Mouse (Mus musculus) heart, embryonic 13.5 days (tissue): ENCODE data around the gene Gnai2. TPM values are rescaled to one million over a fixed set of nuclear protein-coding genes. Genes with fewer than 3 reads are reported as not detected.

Source experiments
- ATAC-seq: fragments of 200-750 bp; cut with Nextera tagmentation; 2 replicates; pipeline ENCODE4 v1.8.0; 2017; ENCODE audit warnings: moderate TSS enrichment; ENCODE audit not compliant: insufficient number of reproducible peaks, low FRiP score, low TSS enrichment; ENCODE audit errors: extremely low read depth
- H3K27ac ChIP-seq: fragments of 300-500 bp; sonication (generic); replicated peaks from 2 replicates; pipeline ENCODE4 v1.5.1; 2015; ENCODE audit warnings: moderate library complexity, mild to moderate bottlenecking, inconsistent platforms
- H3K27me3 ChIP-seq: fragments of 300-500 bp; sonication (generic); replicated peaks from 2 replicates; pipeline ENCODE4 v1.6.1; 2015; ENCODE audit warnings: mild to moderate bottlenecking, inconsistent platforms
- H3K36me3 ChIP-seq: fragments of 300-500 bp; sonication (generic); 2 replicates; pipeline ENCODE4 v1.6.1; 2015; ENCODE audit warnings: mild to moderate bottlenecking, inconsistent platforms
- H3K4me1 ChIP-seq: fragments of 300-500 bp; sonication (generic); 2 replicates; pipeline ENCODE4 v1.6.1; 2015; ENCODE audit warnings: inconsistent platforms
- H3K4me2 ChIP-seq: fragments of 300-500 bp; sonication (generic); 2 replicates; pipeline ENCODE4 v1.6.1; 2015; ENCODE audit warnings: inconsistent platforms, mild to moderate bottlenecking, moderate library complexity
- H3K4me3 ChIP-seq: fragments of 300-500 bp; sonication (generic); 2 replicates; pipeline ENCODE4 v1.5.1; 2015; ENCODE audit warnings: moderate library complexity, mild to moderate bottlenecking, inconsistent platforms
- H3K9ac ChIP-seq: fragments of 300-500 bp; sonication (generic); 2 replicates; pipeline ENCODE4 v1.6.1; 2015; ENCODE audit warnings: inconsistent platforms, mild to moderate bottlenecking, moderate library complexity
- H3K9me3 ChIP-seq: fragments of 300-500 bp; sonication (generic); 2 replicates; pipeline ENCODE4 v1.6.1; 2016; ENCODE audit warnings: inconsistent platforms
- whole genome bisulfite sequencing: fragments of 180-500 bp; shearing (Covaris S2); methylation state at CpG from one replicate; pipeline ENCODE4 v1.1.7; 2015; ENCODE audit warnings: mixed read lengths; 5-methylcytosine and 5-hydroxymethylcytosine counted together
- polyA plus RNA-seq: library from polyadenylated mRNA; unstranded; fragments of >200 nt; fragmentation: Nextera tagmentation; extraction: Ambion mirVana; gene quantifications from 2 replicates; pipeline ENCODE4 v1.2.1, GENCODE M21; 2015

The Gnai2 gene
- polyA plus RNA-seq, 1 experiment from 2014 or later: 387 TPM

- WGBS: 81% methylated on average over 9 of the region's 9 CpGs
- no peak for ATAC-seq
- H3K9ac ChIP-seq: no peak within 1 kb of the TSS
- no peaks in the 10 kb centered on the region for H3K9me3 ChIP-seq
- H3K4me3 ChIP-seq: no peak within 1 kb of the TSS
- no peak within 1 kb of the TSS for H3K4me2 ChIP-seq
- peaks cover 49% of the 10 kb centered on the region for H3K4me1 ChIP-seq
- H3K36me3 ChIP-seq: no peaks in the 10 kb centered on the region
- H3K27ac ChIP-seq: no peak within 1 kb of the TSS
- H3K27me3 ChIP-seq: peaks cover 46% of the 10 kb centered on the region
Observed at GRCm38 (mm10) chr9:107669480-107669945, 34.3 kb upstream of the Gnai2 start, which contains the start of gene Slc38a3. Gene Slc38a3 (minus strand): TSS chr9:107669530.

GRCm38 (mm10) chr9:107668916-107669315, 33.7 kb upstream of the Gnai2 start:
- Histone ChIP-seq H3K9me3 (no peaks in the 10 kb centered on the region), H3K4me3 (no peak overlapping the region), H3K4me2 (no peak overlapping the region), H3K27ac (no peak overlapping the region), H3K36me3 (no peaks in the 10 kb centered on the region), H3K9ac (no peak overlapping the region), H3K4me1 (peaks cover 49% of the 10 kb centered on the region), H3K27me3 (peaks cover 40% of the 10 kb centered on the region)
- 54% methylated on average over 3 of the region's 3 CpGs for WGBS
- no peak for ATAC-seq

GRCm38 (mm10) chr9:107668011-107668410, 32.8 kb upstream of the Gnai2 start:
- no peak for ATAC-seq
- Histone ChIP-seq H3K9me3 (no peaks in the 10 kb centered on the region), H3K9ac (peak overlapping the region; percentile 81), H3K36me3 (no peaks in the 10 kb centered on the region), H3K27me3 (peaks cover 40% of the 10 kb centered on the region), H3K4me3 (no peak overlapping the region), H3K4me2 (peak overlapping the region; percentile 97), H3K4me1 (peaks cover 49% of the 10 kb centered on the region), H3K27ac (no peak overlapping the region)
- 29% methylated on average over 8 of the region's 8 CpGs for WGBS

GRCm38 (mm10) chr9:107667219-107667618, 32.1 kb upstream of the Gnai2 start:
- Histone ChIP-seq H3K27ac (no peak overlapping the region), H3K4me1 (peaks cover 49% of the 10 kb centered on the region), H3K36me3 (no peaks in the 10 kb centered on the region), H3K9ac (peak overlapping the region; percentile 81), H3K27me3 (peaks cover 46% of the 10 kb centered on the region), H3K4me3 (peak overlapping the region; percentile 57), H3K9me3 (no peaks in the 10 kb centered on the region), H3K4me2 (peak overlapping the region; percentile 97)
- WGBS: under 1% methylated on average over 24 of the region's 24 CpGs
- ATAC-seq: peak; percentile 60

GRCm38 (mm10) chr9:107666751-107667205, 31.6 kb upstream of the Gnai2 start:
- Histone ChIP-seq H3K4me1 (peaks cover 49% of the 10 kb centered on the region), H3K27me3 (peaks cover 51% of the 10 kb centered on the region), H3K36me3 (no peaks in the 10 kb centered on the region), H3K4me3 (peak overlapping the region; percentile 57), H3K27ac (no peak overlapping the region), H3K9me3 (no peaks in the 10 kb centered on the region), H3K4me2 (peak overlapping the region; percentile 97), H3K9ac (peak overlapping the region; percentile 81)
- ATAC-seq: 0 out of 2 replicates have a peak, but pooled peaks have one; percentile 5
- under 1% methylated on average over 30 of the region's 30 CpGs for WGBS

GRCm38 (mm10) chr9:107665308-107665707, 30.1 kb upstream of the Gnai2 start:
- Histone ChIP-seq H3K9me3 (no peaks in the 10 kb centered on the region), H3K9ac (no peak overlapping the region), H3K27ac (no peak overlapping the region), H3K4me3 (no peak overlapping the region), H3K36me3 (no peaks in the 10 kb centered on the region), H3K4me1 (peaks cover 44% of the 10 kb centered on the region), H3K4me2 (no peak overlapping the region), H3K27me3 (peaks cover 52% of the 10 kb centered on the region)
- no peak for ATAC-seq
- WGBS: 78% methylated on average over 7 of the region's 7 CpGs

GRCm38 (mm10) chr9:107663525-107663924, 28.4 kb upstream of the Gnai2 start:
- WGBS: 66% methylated on average over 9 of the region's 9 CpGs
- Histone ChIP-seq H3K36me3 (no peaks in the 10 kb centered on the region), H3K27ac (no peak overlapping the region), H3K4me1 (peaks cover 28% of the 10 kb centered on the region), H3K9me3 (no peaks in the 10 kb centered on the region), H3K27me3 (peaks cover 49% of the 10 kb centered on the region), H3K4me3 (no peak overlapping the region), H3K4me2 (no peak overlapping the region), H3K9ac (no peak overlapping the region; the same call in 1 of the 2 replicates)
- ATAC-seq: no peak

GRCm38 (mm10) chr9:107662342-107662741, 27.2 kb upstream of the Gnai2 start:
- Histone ChIP-seq H3K4me2 (no peak overlapping the region), H3K4me3 (no peak overlapping the region), H3K27me3 (peaks cover 42% of the 10 kb centered on the region), H3K9me3 (no peaks in the 10 kb centered on the region), H3K4me1 (peaks cover 16% of the 10 kb centered on the region), H3K27ac (no peak overlapping the region), H3K9ac (no peak overlapping the region), H3K36me3 (no peaks in the 10 kb centered on the region)
- ATAC-seq: no peak
- 63% methylated on average over 8 of the region's 8 CpGs for WGBS

- Histone ChIP-seq H3K9me3 (no peaks in the 10 kb centered on the region), H3K36me3 (no peaks in the 10 kb centered on the region), H3K4me3 (no peak overlapping the region), H3K4me2 (no peak overlapping the region), H3K9ac (no peak overlapping the region), H3K27ac (no peak overlapping the region), H3K27me3 (peaks cover 29% of the 10 kb centered on the region), H3K4me1 (peaks cover under 1% of the 10 kb centered on the region; the same call in 1 of the 2 replicates)
- WGBS: 65% methylated on average over 3 of the region's 3 CpGs
- no peak for ATAC-seq
Observed at GRCm38 (mm10) chr9:107660777-107661176, 25.6 kb upstream of the Gnai2 start.

GRCm38 (mm10) chr9:107659961-107660360, 24.8 kb upstream of the Gnai2 start:
- Histone ChIP-seq H3K27ac (no peak overlapping the region), H3K9ac (no peak overlapping the region), H3K27me3 (peaks cover 22% of the 10 kb centered on the region), H3K36me3 (no peaks in the 10 kb centered on the region), H3K4me1 (no peaks in the 10 kb centered on the region), H3K4me3 (no peak overlapping the region), H3K9me3 (no peaks in the 10 kb centered on the region), H3K4me2 (no peak overlapping the region)
- 80% methylated on average over 3 of the region's 3 CpGs for WGBS
- ATAC-seq: no peak

GRCm38 (mm10) chr9:107659551-107659950, 24.4 kb upstream of the Gnai2 start:
- no peaks in the 10 kb centered on the region for H3K36me3 ChIP-seq
- no peak overlapping the region for H3K4me3 ChIP-seq
- H3K27me3 ChIP-seq: peaks cover 20% of the 10 kb centered on the region
- no peak overlapping the region for H3K4me2 ChIP-seq
- 76% methylated on average over 10 of the region's 10 CpGs for WGBS
- no peaks in the 10 kb centered on the region for H3K4me1 ChIP-seq
- H3K27ac ChIP-seq: no peak overlapping the region
- H3K9me3 ChIP-seq: no peaks in the 10 kb centered on the region
- no peak overlapping the region for H3K9ac ChIP-seq
- ATAC-seq: no peak

GRCm38 (mm10) chr9:107658096-107658495, 22.9 kb upstream of the Gnai2 start:
- Histone ChIP-seq H3K9ac (no peak overlapping the region), H3K27ac (no peak overlapping the region), H3K27me3 (peaks cover 16% of the 10 kb centered on the region), H3K36me3 (no peaks in the 10 kb centered on the region), H3K4me2 (no peak overlapping the region), H3K9me3 (no peaks in the 10 kb centered on the region), H3K4me1 (no peaks in the 10 kb centered on the region), H3K4me3 (no peak overlapping the region)
- 76% methylated on average over 6 of the region's 6 CpGs for WGBS
- no peak for ATAC-seq
